Mouse (Mus musculus) adrenal gland, postnatal 10 days (tissue): ENCODE data around the gene Hyal1. TPM values are rescaled to one million over a fixed set of nuclear protein-coding genes. Genes with fewer than 3 reads are reported as not detected.
"Not testable (repeated sequence)": the region's sequence is repeated elsewhere in the genome, so short reads cannot be mapped to it uniquely, and the experiment has no call there.

Experiments used
- DNase-seq: peaks from one replicate; pipeline ENCODE4 v3.0.0; 2021; ENCODE audit warnings: mixed read lengths
- total RNA-seq, 2 experiments: library from RNA; stranded (reverse); gene quantifications; 2 replicates each; pipeline ENCODE4 v1.2.3; 2021

Gene Hyal1
- total RNA-seq, 2 experiments from 2014 or later, result 8.9 to 9.3 TPM

GRCm38 (mm10) chr9:107571534-107572326 is 5.0 kb upstream of the Hyal1 start:
- DNase-seq, result no peak

GRCm38 (mm10) chr9:107572327-107572662 is 4.4 kb upstream of the Hyal1 start:
- DNase-seq, result no peak

GRCm38 (mm10) chr9:107573774-107574173 is 3.0 kb upstream of the Hyal1 start:
- not testable (repeated sequence) for DNase-seq

- no peak for DNase-seq
Measured at GRCm38 (mm10) chr9:107575579-107576356, 959 bp upstream of the Hyal1 start.

GRCm38 (mm10) chr9:107577871-107578270 is 1.1 kb downstream of the Hyal1 start:
- DNase-seq, result peak; percentile 43

GRCm38 (mm10) chr9:107578587-107578986 is 1.9 kb downstream of the Hyal1 start, which contains the start of gene Naa80:
Gene Naa80, plus strand, starts transcription at chr9:107578887.
- DNase-seq, result no peak

GRCm38 (mm10) chr9:107579023-107579900 is 2.5 kb downstream of the Hyal1 start:
- DNase-seq, result no peak

GRCm38 (mm10) chr9:107580501-107581317 is 4.0 kb downstream of the Hyal1 start, which contains the start of gene Hyal3:
Gene Hyal3, plus strand, starts transcription at chr9:107580818.
- DNase-seq, result peak; percentile 92

- DNase-seq, result no peak
Measured at GRCm38 (mm10) chr9:107581584-107581983, 4.9 kb downstream of the Hyal1 start.

GRCm38 (mm10) chr9:107582509-107583062 is 5.9 kb downstream of the Hyal1 start:
- no peak for DNase-seq

GRCm38 (mm10) chr9:107583174-107583573 is 6.4 kb downstream of the Hyal1 start:
- DNase-seq, result no peak

- DNase-seq, result no peak
Measured at GRCm38 (mm10) chr9:107586504-107586903, 9.8 kb downstream of the Hyal1 start.

- DNase-seq, result peak; percentile 95
Measured at GRCm38 (mm10) chr9:107586974-107587832, 10.5 kb downstream of the Hyal1 start, which contains the start of gene Ifrd2. Gene Ifrd2, plus strand, starts transcription at chr9:107587642.

- peak; percentile 69 for DNase-seq
Measured at GRCm38 (mm10) chr9:107587833-107588639, 11.3 kb downstream of the Hyal1 start.

- DNase-seq, result no peak
Measured at GRCm38 (mm10) chr9:107590058-107590772, 13.5 kb downstream of the Hyal1 start.

- DNase-seq, result no peak
Measured at GRCm38 (mm10) chr9:107590773-107591060, 14.0 kb downstream of the Hyal1 start.

GRCm38 (mm10) chr9:107593101-107593976 is 16.6 kb downstream of the Hyal1 start:
- DNase-seq, result no peak
